9 mouse cellular contexts compared by ENCODE assay signal in the genomic region with DNA sequence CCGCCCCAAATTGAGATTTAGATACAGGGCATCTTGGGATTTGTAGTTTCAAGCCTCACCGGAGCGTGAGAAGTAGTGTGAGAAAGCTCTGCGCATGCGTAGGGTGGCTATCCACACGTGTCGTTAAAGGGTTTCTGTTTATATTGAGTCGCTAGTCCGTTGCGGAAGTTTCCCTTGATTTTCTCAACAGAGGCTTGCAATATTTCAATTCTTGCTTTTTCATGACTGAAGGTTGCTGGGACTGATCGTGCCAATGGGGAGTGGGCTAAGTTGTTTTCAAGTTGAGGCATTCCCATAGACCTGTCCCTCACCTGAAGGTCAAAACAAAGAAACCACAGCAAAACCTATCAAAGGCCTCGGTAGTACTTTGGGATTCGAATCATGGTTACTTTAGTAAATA. TPM values are rescaled to one million over a fixed set of nuclear protein-coding genes. Genes with fewer than 3 reads are reported as not detected.
DNase-seq lines count a peak whose midpoint lies in the region; ATAC-seq and TF ChIP-seq lines count a peak whose summit lies in the region.
"Had no signal": no experiment of that assay in that cellular context is flagged by ENCODE, and none has a peak within 500 bp of the region (broad histone marks: within the 10 kb centered on the region; RNA-seq: fewer than 3 reads in every experiment).

No protein-coding gene starts in this region.

- peak overlapping the region; percentile 55; the same call in 1 of the 2 replicates for H3K9ac ChIP-seq in forebrain, postnatal 0 days
- H3K9ac ChIP-seq in hindbrain, postnatal 0 days (replicated peaks; ENCODE audit: low read length), result 0 out of 2 replicates have a peak overlapping the region, but pooled peaks have one; percentile 26

- WGBS in forebrain, postnatal 0 days, result 4% methylated on average over 13 of the region's 13 CpGs
- WGBS in hindbrain, postnatal 0 days, result 4% methylated on average over 13 of the region's 13 CpGs

- peak overlapping the region; percentile 64 for H3K4me3 ChIP-seq in forebrain, postnatal 0 days (ENCODE audit: low read depth, low read length)
- peak overlapping the region; percentile 19; the same call in 1 of the 2 replicates for H3K4me3 ChIP-seq in hindbrain, postnatal 0 days (ENCODE audit: low read length)

- H3K4me1 ChIP-seq in forebrain, postnatal 0 days (ENCODE audit: insufficient read depth), result 0 out of 2 replicates have a peak, but pooled peaks cover 18% of the 10 kb centered on the region
- H3K4me1 ChIP-seq in hindbrain, postnatal 0 days (ENCODE audit: insufficient read depth, low read length), result peaks cover 8% of the 10 kb centered on the region; the same call in 1 of the 2 replicates

- H3K9me3 ChIP-seq in forebrain, postnatal 0 days (ENCODE audit: low read length), result no peaks in the 10 kb centered on the region
- H3K9me3 ChIP-seq in hindbrain, postnatal 0 days (ENCODE audit: low read length), result no peaks in the 10 kb centered on the region

- H3K27me3 ChIP-seq in forebrain, postnatal 0 days (ENCODE audit: insufficient read depth, low read length), result no peaks in the 10 kb centered on the region
- H3K27me3 ChIP-seq in hindbrain, postnatal 0 days (ENCODE audit: insufficient read depth, low read length), result no peaks in the 10 kb centered on the region

- H3K27ac ChIP-seq in forebrain, postnatal 0 days (ENCODE audit: low read depth, low read length), result no peak overlapping the region
- H3K27ac ChIP-seq in hindbrain, postnatal 0 days, result no peak overlapping the region

- TF ChIP-seq CTCF in forebrain, postnatal 0 days (IDR thresholded peaks at IDR 0.05; ENCODE audit: low read depth), result no peak
- no peak for TF ChIP-seq CTCF in hindbrain, postnatal 0 days (IDR thresholded peaks at IDR 0.05; ENCODE audit: low read depth)

- H3K36me3 ChIP-seq in forebrain, postnatal 0 days (ENCODE audit: insufficient read depth), result peaks cover 26% of the 10 kb centered on the region
- H3K36me3 ChIP-seq in hindbrain, postnatal 0 days (ENCODE audit: insufficient read depth, low read length), result peaks cover 28% of the 10 kb centered on the region

- H3K4me2 ChIP-seq in forebrain, postnatal 0 days (ENCODE audit: low read depth), result peak overlapping the region; percentile 97
- H3K4me2 ChIP-seq in hindbrain, postnatal 0 days (ENCODE audit: low read depth, low read length), result peak overlapping the region; percentile 82

- intact Hi-C loops in left cerebral cortex, postnatal 14 days (cut with DNase I), result no loop called here

- ATAC-seq in forebrain, postnatal 0 days, result no peak
- no peak for ATAC-seq in hindbrain, postnatal 0 days
- peak; percentile 40 for ATAC-seq in megakaryocyte, adult 5-6 weeks (ENCODE audit: poor library complexity, severe bottlenecking)

- DNase-seq in Muller cell, postnatal 12 days (ENCODE audit: inconsistent ontology term), result peak; percentile 46
- DNase-seq in cerebellum, adult 18-20 months, result peak; percentile 68 to 69
- DNase-seq in forebrain, postnatal 0 days, result peak; percentile 89
- DNase-seq in hindbrain, postnatal 0 days (ENCODE audit: low spot score), result peak; percentile 91
- DNase-seq in left cerebral cortex, postnatal 14 days (ENCODE audit: low spot score in 2 of 2), result peak; percentile 84 to 85
- DNase-seq in right cerebral cortex, adult 18-20 months, result peak; percentile 70
- DNase-seq in urinary bladder, postnatal 36 days (ENCODE audit: low spot score in 2 of 2), result peak; percentile 45 to 59

RNA-seq across cellular contexts. Expression of gene Tnpo2, which starts 2.0 kb away (rescaled TPM):
- 129 and 155 TPM in 2 replicates for total RNA-seq in forebrain, postnatal 0 days (2014; rRNA removed)
- polyA plus RNA-seq in forebrain, postnatal 0 days (2015; fragmentation: Nextera tagmentation; extraction: Ambion mirVana), result 40.4 and 52.3 TPM in 2 replicates
- total RNA-seq in hindbrain, postnatal 0 days (2014; rRNA removed), result 174 and 183 TPM in 2 replicates
- polyA plus RNA-seq in hindbrain, postnatal 0 days (2015; fragmentation: Nextera tagmentation; extraction: Ambion mirVana), result 48.1 and 49.1 TPM in 2 replicates
- total RNA-seq in left cerebral cortex, postnatal 14 days (2021), result 100 to 1,000 TPM; 165 to 171 TPM
- 13.2 and 18.8 TPM in 2 replicates for total RNA-seq in megakaryocyte, adult 5-6 weeks (2015)
- 13.1 and 17.7 TPM in 2 replicates for total RNA-seq in megakaryocyte, adult 5-6 weeks (2017)

RNA-seq across cellular contexts. Expression of gene Trir, which starts 8.1 kb away (rescaled TPM):
- total RNA-seq in forebrain, postnatal 0 days (2014; rRNA removed), result 338 and 447 TPM in 2 replicates
- 161 and 178 TPM in 2 replicates for polyA plus RNA-seq in forebrain, postnatal 0 days (2015; fragmentation: Nextera tagmentation; extraction: Ambion mirVana)
- total RNA-seq in hindbrain, postnatal 0 days (2014; rRNA removed), result 220 and 238 TPM in 2 replicates
- polyA plus RNA-seq in hindbrain, postnatal 0 days (2015; fragmentation: Nextera tagmentation; extraction: Ambion mirVana), result 146 and 152 TPM in 2 replicates
- 100 to 1,000 TPM; 128 to 146 TPM for total RNA-seq in left cerebral cortex, postnatal 14 days (2021)
- 138 and 141 TPM in 2 replicates for total RNA-seq in megakaryocyte, adult 5-6 weeks (2015)
- 411 and 422 TPM in 2 replicates for total RNA-seq in megakaryocyte, adult 5-6 weeks (2017)

RNA-seq across cellular contexts. Expression of gene Asna1, which starts 9.7 kb away (rescaled TPM):
- total RNA-seq in forebrain, postnatal 0 days (2014; rRNA removed), result 136 and 160 TPM in 2 replicates
- polyA plus RNA-seq in forebrain, postnatal 0 days (2015; fragmentation: Nextera tagmentation; extraction: Ambion mirVana), result 153 and 180 TPM in 2 replicates
- total RNA-seq in hindbrain, postnatal 0 days (2014; rRNA removed), result 165 and 172 TPM in 2 replicates
- 149 and 150 TPM in 2 replicates for polyA plus RNA-seq in hindbrain, postnatal 0 days (2015; fragmentation: Nextera tagmentation; extraction: Ambion mirVana)
- total RNA-seq in left cerebral cortex, postnatal 14 days (2021), result 100 to 1,000 TPM; 116 to 117 TPM
- total RNA-seq in megakaryocyte, adult 5-6 weeks (2015), result 52.5 and 64.0 TPM in 2 replicates
- 61.2 and 65.5 TPM in 2 replicates for total RNA-seq in megakaryocyte, adult 5-6 weeks (2017)

RNA-seq across cellular contexts. Expression of gene Best2, which starts 20.4 kb away (rescaled TPM):
- total RNA-seq in forebrain, postnatal 0 days (2014; rRNA removed), result not detected in 2 replicates
- 0.11 and 0.15 TPM in 2 replicates for polyA plus RNA-seq in forebrain, postnatal 0 days (2015; fragmentation: Nextera tagmentation; extraction: Ambion mirVana)
- not detected in 2 replicates for total RNA-seq in hindbrain, postnatal 0 days (2014; rRNA removed)
- 0.09 and 0.26 TPM in 2 replicates for polyA plus RNA-seq in hindbrain, postnatal 0 days (2015; fragmentation: Nextera tagmentation; extraction: Ambion mirVana)
- not detected for total RNA-seq in left cerebral cortex, postnatal 14 days (2021)
- total RNA-seq in megakaryocyte, adult 5-6 weeks (2015), result 0.07 TPM in 1 of 2 replicates, not detected in the other
- total RNA-seq in megakaryocyte, adult 5-6 weeks (2017), result not detected in 2 replicates
- total RNA-seq: gastrocnemius, postnatal 36 days had no signal

RNA-seq across cellular contexts. Expression of gene Fbxw9, which starts 25.1 kb away (rescaled TPM):
- total RNA-seq in forebrain, postnatal 0 days (2014; rRNA removed), result 106 and 115 TPM in 2 replicates
- 79.8 and 87.4 TPM in 2 replicates for polyA plus RNA-seq in forebrain, postnatal 0 days (2015; fragmentation: Nextera tagmentation; extraction: Ambion mirVana)
- total RNA-seq in hindbrain, postnatal 0 days (2014; rRNA removed), result 104 and 114 TPM in 2 replicates
- polyA plus RNA-seq in hindbrain, postnatal 0 days (2015; fragmentation: Nextera tagmentation; extraction: Ambion mirVana), result 78.9 and 82.2 TPM in 2 replicates
- 10 to 100 TPM; 38.3 to 39.9 TPM for total RNA-seq in left cerebral cortex, postnatal 14 days (2021)
- 2.1 and 4.1 TPM in 2 replicates for total RNA-seq in megakaryocyte, adult 5-6 weeks (2015)
- total RNA-seq in megakaryocyte, adult 5-6 weeks (2017), result 3.0 and 3.2 TPM in 2 replicates
